Mouse (Mus musculus) 3T3-L1 (cell line): Measurements from ENCODE around the gene Ano9.
A peak's percentile ranks its signal among the peaks of the same experiment; 100 is the strongest.

ENCODE experiments used
- DNase-seq: peaks from one replicate; pipeline ENCODE4 v3.0.0-alpha.2; 2015; ENCODE audit warnings: low read depth, low spot score

The Ano9 gene

DNA sequence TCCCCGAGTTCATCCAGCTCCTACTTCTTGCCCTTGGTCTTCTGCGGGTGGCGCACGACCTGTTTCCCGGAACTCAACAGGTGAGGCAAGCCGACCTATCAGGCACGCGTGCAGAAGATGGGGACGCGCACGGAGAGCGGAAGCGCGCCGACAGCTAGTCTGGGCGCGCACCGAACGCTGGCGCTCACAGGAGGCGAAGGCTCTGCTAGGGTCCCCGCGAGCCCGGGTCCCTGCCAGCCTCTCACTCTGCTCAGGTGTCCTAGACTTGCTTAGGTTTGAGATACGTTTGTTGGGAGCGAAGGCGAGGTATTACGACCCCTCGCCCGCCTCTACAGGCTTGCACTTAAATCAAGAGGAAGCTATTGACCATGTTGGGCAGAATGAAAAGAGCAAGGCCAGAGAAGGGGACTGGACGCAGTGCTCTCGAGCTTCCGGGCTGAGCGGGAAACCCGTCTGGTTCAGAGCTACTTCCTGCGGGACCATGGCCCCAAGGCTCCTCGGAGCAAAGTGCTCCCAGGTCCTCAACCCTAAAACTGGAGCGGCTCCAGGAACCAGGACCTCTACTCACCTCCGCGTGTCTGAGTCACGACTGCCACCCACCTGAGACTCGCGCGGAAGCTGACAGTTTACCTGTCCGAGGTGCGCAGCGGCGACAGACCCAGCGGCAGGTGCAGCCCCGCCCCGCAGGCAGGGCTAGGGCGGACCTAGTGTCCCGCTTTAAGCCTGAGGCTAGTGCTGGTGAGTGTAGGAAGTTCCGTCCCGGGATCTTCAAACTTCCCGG lies 17.5 kb downstream of the Ano9 start, which contains the start of gene Sigirr:
Gene Sigirr, minus strand, starts transcription at position 662 of the 781 bp plus-strand sequence.
- DNase-seq = no peak

DNA sequence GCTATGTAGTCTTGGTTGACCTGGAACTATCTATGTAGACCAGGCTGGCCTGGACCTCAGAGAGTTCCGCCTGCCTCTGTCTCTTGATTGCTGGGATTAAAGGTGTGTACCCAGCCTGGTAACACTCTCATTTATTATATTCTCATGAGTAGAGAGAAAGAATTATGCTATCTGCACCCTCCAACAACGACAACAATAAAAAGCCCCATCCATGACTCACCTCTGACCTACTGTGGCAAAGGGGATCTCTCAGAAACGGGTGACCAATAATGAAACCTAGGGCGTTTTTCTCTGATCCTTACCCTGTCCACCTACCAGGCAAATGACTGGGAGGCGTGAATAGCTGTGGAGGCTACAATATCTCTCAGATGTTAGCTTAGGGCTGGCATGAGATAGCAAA lies 20.4 kb downstream of the Ano9 start:
- no peak for DNase-seq

DNA sequence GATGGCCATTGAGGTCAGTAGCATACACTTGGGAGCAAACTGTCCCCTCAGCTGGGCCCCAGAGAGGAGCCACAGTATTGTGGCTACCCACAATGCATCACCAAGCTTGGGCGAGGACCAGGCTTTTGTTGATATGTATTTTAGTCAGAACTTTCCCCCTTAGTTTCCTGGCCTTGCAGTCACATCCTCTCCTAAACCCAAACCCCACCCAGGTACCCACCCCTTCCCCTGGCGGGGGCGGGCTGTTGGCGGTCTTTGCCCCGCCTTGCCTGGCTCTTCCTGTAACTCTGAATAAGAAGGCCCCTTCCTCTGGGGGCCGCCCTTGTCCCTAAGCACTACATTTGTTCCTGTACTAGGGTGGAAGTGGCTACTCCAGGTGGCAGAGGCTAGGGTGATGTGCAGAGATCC lies 21.0 kb downstream of the Ano9 start:
- DNase-seq = no peak

DNA sequence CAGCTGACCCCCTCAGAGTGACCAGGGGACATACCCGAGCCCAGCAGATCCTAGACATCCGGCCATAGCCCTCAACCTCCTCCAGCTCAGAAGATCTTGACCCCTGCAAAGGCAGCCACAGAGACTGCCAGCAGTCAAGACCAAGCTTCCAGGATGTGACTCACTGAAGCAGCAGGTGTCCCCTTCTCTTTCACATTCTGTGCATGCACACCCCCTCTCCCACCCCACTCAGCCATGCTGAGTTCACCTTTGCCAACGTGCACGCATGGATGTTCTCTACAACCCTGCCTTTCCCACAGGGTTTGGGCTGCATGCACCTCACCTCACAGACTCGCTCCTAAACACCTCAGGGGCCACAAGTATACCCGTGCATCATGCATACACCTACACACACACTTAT lies 21.6 kb downstream of the Ano9 start:
- DNase-seq = no peak

DNA sequence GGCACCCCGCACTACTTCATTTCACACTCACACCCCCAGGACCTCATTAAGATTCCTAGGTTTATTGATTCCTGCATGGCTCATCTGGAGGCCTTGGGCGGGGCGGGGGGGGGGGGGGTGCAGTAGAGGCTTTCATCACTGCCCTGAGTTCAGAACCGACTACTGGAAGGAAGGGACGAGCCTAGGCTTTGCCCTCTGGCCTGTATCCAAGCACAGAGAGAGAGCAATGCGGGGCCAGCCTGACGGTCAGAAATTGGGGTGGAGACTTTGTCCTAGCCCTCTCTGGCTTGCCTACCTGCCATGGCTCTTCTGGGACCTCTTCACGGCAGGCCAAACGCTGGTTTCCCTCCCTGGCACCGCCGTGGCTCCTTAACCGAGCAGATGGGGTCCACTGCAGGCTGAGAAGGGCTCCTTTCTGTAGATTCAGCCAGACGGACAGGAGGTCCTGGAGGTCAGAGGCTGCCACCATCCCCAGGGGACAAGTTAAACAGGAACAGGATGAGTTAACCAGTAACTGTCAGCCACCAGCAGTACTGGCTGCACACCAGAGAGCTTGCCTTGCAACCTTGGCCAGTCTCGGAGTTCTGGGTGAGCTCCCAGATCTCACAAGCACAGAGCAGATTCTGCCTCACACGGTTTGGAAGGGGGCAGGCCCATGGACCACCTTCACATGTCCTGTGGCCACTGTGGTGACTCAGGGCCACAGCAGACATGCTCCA lies 23.0 kb downstream of the Ano9 start:
- DNase-seq = no peak

DNA sequence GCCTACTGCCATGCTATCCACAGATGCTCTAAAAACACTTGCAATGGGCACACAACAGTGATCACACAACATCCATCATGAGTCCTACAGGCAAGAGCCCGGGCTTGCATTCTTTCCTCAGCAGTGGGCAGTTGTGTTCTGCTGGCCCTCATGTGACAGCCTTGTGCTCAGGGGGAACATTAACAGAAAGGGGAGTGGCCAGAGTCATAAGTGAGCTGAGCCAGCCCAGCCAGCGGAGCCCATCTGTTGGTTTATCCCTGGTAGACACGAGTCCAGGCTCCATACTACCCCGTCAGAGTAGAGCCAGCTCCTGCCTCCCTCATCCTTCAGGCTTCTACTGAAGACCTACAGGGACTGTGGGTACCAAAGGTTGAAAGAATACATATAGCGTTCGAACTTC lies 23.7 kb downstream of the Ano9 start:
- DNase-seq = no peak

DNA sequence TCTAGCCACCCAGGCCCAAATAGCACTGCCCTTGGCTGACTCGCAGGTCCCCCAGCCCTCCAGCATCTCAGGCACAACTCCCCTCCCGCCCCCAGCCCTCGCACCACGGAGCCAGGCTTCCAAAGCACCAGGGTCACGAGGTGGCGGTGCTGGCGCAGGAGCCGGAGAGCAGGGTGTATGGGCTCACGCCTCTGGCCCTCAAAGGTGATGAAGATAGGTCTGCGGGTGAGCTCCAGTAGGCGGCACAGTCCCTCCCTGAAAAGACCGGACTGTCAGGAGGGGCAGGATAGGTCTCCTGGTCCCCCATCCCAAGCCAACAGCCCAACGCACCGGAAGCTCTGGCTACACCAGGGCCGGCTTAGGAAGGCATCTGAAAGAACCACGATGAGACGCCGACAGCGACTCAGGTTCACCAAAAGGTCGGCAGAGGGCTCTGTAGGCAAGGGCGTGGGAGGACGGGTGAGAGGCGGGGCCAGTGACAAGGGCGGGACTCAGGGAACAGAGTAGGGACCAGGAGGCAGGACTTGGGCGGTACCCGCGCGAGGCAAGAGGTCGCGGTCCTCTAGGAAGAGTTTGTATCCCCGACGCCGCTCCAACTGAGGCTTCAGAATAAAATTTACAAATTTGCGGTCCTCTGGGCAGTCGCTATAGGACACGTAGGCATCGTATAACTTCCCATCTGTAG lies 25.4 kb downstream of the Ano9 start:
- DNase-seq = no peak

DNA sequence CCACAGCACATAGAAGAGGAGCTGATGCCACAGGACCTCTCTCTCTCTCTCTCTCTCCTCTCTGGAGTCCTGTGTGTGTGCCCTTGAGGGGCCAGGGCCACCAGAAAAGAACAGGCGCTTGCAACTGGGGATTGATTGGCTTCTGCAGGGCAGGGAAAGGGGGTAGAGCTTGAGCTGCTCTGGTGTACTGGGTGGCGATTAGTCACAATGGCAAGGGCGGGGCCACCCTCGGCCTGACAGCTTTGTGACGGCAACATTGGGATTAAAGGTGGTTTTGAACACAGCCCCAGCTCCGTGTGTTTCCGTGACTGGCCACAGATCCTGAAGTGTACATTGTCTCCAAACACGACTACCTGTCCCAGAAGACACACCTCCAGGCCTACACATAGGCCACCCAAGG lies 27.4 kb downstream of the Ano9 start:
- DNase-seq = no peak

DNA sequence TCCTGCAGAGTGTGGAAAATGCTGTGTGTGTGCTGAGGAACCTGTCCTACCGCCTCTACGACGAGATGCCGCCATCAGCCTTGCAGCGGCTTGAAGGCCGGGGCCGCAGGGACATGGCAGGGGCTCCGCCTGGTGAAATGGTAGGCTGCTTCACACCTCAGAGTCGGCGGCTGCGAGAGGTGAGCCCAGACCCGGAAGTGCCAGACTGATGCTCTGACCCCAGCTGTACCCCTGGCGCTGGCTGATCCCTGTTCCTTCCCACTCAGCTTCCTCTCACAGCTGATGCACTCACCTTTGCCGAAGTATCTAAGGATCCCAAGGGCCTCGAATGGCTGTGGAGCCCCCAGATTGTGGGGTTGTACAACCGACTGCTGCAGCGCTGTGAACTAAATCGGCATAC lies 29.1 kb downstream of the Ano9 start:
- DNase-seq = no peak

DNA sequence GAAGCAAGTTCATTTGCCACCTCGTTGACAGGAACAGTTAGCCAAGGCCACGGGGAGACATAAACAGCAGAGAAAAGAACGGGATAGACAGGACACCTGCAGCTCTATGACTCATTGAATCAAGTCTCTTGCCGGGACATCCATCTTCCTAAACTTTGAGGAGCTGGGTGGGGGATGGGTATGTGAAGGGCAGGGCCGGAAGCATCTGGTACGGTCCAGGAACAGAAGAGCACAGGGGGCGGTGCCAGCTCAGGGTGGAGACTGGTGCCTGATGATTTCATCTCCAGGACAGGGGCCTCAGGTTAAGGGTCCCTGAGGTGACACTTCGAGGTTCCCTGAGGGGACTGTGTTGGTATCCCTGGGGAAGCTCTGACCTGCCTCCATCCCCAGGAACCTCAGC lies 29.7 kb downstream of the Ano9 start:
- DNase-seq = no peak

DNA sequence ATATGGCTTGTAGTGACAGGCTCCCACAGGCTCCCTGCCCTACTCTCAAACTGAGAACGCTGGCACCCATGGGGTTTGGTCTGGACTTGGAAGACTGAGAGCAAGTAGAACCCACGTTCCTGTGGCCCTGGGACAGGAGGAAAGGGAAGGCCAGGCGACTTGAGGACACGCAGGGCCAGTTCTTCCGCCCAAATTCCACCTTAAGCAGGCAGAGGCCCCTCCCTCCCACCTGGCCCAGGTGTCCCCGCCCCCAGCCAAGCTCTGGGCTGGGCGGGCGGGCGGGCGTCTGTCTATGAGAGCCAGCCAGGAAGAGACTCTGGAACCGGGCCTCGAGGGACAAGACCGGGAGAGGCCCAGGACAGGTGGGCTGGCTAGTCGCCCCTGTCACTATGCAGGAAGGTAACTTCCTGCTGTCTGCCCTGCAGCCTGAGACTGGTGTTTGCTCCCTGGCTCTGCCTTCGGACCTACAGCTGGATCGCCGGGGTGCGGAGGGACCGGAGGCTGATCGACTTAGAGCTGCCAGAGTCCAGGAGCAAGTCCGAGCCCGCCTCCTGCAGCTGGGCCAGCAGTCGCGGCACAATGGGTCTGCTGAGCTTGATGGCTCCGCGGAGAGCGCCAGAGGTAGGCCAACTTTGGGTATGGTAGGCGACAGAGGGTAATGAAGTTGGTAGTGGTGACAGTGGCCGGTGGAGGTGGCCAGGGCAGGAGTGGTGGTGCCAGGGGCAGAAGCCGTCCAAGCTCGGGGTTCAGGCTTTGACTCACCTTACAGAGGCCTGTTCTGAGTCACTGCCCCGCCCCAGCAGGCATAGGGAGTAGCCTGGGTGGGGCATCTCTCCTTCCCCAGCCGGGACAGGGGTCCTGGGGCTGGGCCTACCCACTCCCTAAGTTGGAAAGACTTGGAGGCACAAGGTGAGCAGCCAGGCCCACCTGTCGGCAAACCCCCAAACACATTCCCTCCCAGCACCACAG lies 37.8 kb downstream of the Ano9 start:
- no peak for DNase-seq

DNA sequence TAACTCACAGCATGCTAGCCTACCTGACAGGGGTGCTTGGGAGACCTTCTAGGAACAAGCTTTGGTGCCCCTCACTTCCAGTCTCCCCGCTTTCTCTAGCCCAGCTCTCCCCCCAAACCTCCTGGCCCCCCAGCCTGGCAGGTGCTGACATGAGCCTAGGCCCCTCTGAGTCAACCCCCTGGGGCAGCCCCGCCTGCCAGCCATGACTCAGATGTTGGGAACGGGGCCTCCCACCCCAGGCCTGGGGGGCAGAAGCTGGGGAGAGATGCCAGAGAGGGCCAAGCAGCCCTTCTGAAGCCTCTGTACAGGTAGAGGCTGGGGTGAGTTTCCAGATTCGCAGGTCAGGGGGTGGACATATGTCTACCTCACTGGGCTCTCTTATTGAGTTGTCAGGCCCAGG lies 38.7 kb downstream of the Ano9 start:
- peak; percentile 47 for DNase-seq

DNA sequence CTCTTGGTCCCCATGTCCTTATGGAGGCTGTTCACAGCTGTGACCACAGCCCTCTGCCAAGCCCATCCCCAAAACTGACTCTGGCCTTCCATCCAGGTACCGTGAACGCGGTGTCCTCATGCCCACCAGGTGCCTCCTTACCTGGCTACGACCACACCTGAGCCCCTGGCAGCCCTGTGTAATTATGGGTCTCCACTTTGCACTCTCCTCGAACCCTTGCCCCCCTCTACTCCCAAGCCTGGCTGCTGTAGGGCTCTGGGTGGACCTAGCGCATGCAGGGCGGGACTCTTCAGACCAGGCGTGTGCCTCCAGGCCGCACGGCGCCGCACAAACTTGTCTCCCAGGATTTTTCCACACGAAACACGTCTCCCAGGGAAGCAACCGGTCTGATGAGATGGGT lies 39.8 kb downstream of the Ano9 start, which contains the start of gene Pkp3:
Gene Pkp3, plus strand, starts transcription at position 378 of the 400 bp plus-strand sequence.
- no peak for DNase-seq

DNA sequence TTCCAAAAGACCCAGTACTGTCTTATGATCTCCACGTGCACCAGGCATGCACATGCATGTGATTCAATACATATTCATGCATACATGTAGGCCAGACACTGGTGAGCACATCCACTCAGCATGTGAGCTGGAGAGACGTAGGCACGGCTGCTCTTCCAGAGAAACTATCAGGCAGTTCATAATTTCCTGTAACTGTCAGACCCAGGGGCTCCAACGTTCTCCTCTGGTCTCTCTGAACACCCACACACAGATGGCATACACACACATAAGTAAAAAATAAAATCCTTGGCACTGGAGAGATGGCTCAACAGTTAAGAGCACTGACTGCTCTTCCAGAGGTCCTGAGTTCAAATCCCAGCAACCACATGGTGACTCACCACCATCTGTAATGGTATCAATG lies 43.8 kb downstream of the Ano9 start:
- DNase-seq = no peak

DNA sequence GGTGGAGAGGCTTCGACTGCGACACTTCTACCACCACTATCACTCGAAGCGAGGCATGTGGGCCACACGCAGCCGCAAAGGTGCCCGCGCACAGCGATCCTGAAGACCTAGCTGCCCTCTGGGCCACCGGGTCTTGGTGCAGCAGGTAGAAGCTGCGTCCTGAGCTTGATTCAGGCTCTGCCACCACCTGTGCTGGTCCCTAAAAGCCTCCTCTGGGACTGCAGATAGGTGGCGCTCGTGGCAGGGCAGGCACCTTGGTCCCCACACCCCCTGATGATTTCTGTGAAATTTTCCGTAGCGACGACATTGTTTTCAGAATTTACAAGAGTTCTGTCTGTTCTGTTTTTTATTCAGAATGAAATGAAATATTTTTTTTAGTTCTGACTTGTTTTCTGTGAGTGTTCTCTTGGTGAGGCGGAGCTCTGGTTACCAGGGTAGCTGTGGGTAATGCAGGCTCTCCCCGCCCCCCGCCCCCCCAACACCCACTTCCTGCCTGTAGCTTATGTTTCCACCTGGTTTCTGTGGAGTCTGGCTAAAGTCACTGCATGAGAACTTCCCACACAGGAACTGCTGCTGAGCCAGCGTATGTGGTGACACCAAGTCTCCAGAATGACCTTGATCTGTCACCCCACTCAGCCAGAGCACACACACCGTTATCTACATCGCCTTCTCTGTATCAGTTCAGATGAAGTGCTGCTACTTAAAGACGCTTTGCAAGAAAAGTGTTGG lies 45.4 kb downstream of the Ano9 start:
- no peak for DNase-seq

DNA sequence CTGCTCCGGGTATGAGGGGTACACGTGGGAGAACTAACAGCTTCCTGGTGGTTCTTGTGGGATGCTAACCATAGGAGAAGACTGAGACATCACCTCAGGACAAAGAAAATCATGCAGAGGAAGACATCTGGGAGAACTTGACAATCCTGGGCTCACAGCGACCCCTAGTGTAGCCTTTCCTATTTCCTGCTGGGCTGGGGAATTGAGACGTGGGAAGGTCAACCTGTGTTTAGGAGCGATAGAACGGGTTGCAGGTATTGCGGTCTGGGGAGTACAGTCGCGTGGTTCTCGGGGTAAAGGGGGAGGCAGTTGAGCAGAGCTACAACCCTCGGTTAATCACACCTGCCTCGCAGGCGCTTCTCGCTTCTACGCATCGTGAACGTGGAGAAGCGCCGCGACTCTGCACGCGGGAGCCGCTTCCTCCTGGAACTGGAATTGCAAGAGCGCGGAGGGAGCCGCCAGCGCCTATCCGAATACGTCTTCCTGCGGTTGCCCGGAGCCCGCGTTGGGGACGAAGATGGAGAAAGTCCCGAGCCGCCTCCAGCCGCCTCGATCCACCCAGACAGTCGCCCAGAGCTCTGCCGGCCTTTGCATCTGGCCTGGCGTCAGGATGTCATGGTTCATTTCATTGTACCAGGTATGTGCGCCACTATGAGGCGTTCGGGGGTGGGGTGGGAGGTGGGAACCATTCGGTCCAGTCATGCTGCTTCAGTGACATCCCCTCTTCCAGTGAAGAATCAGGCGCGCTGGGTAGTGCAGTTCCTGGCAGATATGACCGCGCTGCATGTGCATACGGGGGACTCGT lies 47.3 kb downstream of the Ano9 start:
- peak; percentile 69 for DNase-seq

DNA sequence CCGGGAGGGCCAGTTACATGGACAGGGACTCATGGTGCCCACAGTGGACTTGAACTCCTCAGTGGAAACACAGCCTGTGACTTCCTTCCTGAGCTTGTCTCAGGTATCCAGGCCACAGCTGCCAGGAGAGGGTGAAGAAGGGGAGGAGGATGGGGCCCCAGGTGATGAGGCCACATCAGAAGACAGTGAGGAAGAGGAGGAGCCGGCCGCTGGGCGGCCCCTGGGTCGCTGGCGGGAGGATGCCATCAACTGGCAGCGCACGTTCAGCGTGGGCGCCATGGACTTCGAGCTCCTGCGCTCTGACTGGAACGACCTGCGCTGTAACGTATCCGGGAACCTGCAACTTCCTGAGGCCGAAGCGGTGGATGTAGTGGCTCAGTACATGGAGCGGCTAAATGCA lies 49.3 kb downstream of the Ano9 start:
- no peak for DNase-seq

DNA sequence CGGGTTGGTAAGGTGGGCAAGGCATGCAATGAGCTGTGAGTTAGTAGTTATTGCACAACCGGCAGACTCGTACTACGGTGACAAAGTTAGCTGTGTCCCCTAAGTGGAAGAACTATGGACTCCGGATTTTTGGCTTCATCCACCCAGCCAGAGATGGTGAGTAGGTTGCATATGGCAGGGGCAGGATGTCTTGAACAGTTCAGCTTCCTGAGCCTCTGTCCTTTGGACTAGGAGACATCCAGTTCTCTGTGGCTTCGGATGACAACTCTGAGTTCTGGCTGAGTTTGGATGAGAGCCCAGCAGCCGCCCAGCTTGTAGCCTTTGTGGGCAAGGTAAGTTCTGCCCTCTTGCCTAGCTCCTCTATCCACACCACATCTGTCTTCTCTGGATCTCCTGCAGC lies 53.0 kb downstream of the Ano9 start:
- DNase-seq = no peak

DNA sequence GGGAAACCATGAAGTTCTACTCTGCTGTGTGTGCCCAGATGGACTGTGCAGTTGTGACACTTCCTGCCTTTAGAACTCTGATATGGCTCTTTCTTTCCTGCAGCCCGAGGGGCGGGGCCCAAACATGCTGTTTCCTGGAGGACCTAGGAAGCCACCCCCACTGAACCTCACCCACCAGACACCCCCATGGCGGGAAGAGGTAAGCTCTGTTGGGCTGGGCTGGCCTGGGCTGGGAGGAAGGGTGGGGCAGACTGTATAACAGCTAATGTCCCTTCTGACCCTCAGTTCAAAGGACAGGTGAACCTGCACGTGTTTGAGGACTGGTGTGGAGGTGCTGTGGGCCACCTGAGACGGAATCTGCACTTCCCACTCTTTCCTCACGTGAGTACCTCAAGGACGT lies 53.4 kb downstream of the Ano9 start:
- DNase-seq = no peak

DNA sequence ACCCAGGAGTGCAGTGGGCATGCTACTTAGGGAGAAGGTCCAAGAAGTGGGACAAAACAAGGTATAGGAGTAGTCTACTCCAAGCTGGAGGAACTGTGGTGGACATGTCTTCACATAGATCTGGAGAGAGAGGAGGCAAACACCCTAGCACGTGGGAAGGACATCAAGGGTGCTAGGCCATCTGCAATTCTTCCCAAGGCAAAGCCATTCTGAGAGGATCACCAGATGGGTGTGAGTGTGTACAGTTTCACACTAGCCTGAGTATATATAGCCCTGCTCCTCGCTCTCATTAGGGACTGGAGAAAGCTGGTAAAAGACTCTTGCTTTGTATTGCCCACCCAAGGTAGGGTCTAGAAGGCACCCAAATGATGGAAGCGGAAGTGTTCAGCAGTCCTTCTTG lies 54.3 kb downstream of the Ano9 start:
- no peak for DNase-seq
